Mouse (Mus musculus) heart, postnatal 36 days (tissue): Measurements from ENCODE around the gene Ncam1. TPM values are rescaled to one million over a fixed set of nuclear protein-coding genes. Genes with fewer than 3 reads are reported as not detected.

Experiments
- DNase-seq, 2 experiments: peaks; one replicate each; pipeline ENCODE4 v3.0.0; 2021 to 2022
- intact Hi-C: fragments of 180-260 bp; cut with DNase I; formaldehyde crosslinking; loops from one replicate; pipeline ENCODE4 v1.15.1; 2025
- total RNA-seq, 2 experiments: library from RNA; stranded (reverse); gene quantifications; 2 replicates each; pipeline ENCODE4 v1.2.3; 2021

The Ncam1 gene
- total RNA-seq, 2 experiments from 2014 or later: 4.5 to 6.0 TPM

DNA sequence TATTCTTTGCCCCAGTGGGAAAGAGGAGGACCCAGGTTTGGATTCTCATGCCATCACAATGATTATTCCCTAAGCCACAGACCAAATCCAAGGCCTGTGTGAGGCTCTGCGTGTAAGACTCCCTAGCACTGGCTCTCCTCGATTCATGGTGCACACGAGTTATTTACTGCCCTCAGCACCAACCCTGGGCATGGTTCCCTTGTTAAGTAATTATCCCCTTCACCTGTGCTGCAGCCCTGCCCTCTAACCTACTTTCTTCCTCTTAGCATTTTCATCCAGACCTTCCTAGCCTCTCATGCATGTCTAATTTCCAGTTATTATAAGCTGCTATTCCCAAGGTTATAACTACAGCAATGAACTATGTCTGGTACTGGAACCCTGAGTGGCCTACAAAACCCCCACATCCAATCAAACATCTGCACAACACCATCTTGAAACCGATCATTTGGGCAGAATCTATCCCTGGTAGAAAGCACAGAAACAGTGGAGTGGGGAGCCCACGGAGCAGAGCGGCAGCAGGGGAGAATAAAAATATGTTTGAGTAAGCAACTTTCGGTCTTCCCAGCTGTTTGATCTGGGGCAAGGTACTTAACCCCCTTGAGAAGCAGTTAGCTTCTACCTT lies 116.8 kb downstream of the Ncam1 start:
- DNase-seq: no peak
- intact Hi-C loops: no loop called here

DNA sequence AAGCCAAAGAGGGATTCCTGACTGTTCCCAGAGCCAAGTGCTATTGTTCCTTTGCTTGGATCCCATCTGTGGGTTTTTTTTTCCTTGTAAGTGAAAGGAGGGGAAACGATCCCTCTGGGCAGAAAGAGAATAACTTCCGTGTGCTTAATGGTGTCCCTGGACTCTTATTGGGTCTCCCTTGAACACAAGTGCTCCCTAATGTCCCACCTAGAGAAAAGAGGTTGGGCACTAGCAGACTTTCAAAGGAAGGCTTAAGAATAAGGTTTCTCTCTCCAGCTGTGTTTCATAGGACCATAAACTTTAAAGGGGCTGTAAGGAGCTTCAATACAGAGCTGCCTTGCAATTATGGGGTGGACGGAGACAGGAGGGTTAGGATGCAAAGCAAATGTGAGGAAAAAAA lies 119.5 kb downstream of the Ncam1 start:
- no peak for DNase-seq
- intact Hi-C loops: no loop called here

DNA sequence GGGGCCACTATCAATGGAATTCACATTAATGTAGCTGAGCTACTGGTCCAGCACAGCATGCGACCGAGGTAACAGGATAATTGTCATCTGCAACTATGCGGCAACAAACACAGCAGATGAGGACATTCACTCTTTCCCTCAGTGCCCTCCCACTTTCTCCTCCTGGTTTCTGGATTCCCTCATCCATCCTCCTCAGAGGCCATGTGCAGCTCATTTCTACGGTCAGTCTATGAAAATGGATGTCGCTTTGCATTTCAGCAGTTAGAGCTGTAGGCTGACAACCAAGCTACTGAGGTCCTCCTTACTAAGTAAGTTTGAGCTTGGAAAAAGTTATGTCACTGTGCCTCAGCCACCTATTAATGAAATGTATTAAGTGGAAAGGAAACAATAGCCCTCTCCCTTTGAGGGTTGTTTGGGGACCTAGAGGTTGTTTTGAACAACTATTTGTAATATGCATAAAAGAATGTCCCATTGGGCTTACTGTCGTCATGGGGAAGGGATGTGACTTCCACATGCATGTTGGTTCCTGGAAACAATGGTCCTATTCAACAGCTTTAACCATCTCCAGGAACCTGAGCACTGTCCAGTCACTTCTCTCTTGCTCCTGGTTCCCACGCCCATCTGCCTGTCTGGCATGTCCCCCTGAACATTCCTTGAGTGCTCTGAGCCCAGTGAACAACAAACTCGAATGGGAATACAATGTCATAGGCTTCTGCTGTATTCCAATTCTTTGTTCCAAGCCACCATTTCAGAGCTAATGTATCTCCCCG lies 122.8 kb downstream of the Ncam1 start:
- no peak for DNase-seq
- intact Hi-C loops: no loop called here

DNA sequence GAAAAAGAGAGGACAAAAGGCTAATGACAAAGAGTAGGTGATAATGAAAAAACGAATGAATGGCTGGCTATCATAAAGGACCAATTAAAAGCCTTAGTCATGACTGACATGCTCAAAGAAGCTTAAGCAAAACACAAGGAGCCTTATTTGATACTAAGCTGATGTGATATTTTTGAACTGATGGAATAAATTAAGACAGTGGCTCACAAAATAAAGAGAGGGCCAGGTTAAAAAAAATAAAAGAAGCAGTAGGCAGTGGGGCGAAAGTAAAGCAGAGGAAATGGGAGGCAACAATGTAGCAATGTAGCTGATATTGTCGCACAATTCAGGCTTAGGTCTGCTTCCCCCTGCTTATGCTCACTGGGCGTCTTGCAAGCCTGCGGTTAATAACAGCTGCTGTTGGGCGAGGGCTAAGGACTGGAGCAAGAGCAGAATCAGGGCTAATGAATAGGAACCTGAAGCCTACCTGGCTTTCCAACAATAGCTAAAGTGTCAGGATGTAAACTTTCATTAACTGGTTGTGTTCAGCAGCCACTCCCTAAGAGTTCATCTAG lies 126.0 kb downstream of the Ncam1 start:
- intact Hi-C loops: no loop called here
- no peak for DNase-seq

DNA sequence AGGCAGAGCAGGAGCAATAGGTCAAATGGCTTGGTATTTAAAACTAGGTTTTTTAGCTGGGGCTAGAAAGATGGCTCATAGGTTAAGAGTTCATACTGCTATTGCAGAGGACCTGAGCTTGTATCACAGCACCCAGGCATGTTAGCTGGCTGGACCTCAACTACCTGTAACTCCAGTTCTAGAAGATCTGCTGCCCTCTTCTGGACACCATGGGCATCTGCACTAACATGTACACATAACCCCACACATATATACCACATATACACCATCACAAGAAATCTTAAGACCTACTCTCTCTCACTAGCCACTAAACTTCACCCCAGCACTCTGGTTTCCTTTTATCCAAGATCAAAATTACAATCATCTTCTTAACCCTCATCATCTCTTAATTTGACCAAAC lies 131.7 kb downstream of the Ncam1 start:
- intact Hi-C loops: no loop called here
- no peak for DNase-seq

DNA sequence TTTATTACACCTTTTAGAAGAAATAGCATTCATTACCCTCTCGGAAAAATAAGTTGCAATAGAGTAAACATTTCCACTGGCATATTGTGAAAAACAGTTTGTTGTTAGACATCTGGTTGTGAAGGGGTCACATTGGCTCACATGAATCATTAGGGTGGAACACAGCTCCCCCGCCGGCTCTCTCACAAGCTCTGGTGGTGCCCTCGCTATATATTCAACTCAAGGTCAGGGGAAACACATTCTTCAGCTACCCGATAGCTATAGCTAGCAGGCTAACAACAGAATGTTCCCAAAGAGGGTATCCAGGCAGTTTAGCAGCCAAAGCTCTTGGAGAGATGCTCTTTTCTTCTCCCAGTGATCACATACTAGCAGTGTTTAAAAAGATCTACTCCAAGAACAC lies 133.4 kb downstream of the Ncam1 start:
- DNase-seq: no peak
- intact Hi-C loops: no loop called here

DNA sequence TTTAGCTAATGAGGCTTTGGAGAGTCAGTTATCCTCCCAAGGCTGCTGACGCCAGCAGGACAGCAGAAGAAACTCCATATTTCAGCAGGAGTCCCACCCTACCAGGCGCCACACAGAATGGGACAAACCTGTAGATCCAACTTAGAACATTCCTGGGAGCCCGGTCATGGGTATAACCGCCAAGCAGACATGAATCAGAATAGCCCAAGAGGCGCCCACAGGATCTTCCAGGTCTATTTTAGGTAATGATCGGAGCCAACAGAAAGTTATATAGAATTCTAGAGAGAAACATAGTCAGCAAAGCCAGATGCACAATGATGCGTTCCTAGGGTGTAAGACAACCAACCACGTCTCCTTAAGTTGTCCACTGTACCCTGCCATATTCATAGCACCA lies 134.8 kb downstream of the Ncam1 start:
- intact Hi-C loops: loop anchor here (5.0 kb wide), 1 partner anchor 508 kb away; no protein-coding TSS in a partner anchor
- no peak for DNase-seq

DNA sequence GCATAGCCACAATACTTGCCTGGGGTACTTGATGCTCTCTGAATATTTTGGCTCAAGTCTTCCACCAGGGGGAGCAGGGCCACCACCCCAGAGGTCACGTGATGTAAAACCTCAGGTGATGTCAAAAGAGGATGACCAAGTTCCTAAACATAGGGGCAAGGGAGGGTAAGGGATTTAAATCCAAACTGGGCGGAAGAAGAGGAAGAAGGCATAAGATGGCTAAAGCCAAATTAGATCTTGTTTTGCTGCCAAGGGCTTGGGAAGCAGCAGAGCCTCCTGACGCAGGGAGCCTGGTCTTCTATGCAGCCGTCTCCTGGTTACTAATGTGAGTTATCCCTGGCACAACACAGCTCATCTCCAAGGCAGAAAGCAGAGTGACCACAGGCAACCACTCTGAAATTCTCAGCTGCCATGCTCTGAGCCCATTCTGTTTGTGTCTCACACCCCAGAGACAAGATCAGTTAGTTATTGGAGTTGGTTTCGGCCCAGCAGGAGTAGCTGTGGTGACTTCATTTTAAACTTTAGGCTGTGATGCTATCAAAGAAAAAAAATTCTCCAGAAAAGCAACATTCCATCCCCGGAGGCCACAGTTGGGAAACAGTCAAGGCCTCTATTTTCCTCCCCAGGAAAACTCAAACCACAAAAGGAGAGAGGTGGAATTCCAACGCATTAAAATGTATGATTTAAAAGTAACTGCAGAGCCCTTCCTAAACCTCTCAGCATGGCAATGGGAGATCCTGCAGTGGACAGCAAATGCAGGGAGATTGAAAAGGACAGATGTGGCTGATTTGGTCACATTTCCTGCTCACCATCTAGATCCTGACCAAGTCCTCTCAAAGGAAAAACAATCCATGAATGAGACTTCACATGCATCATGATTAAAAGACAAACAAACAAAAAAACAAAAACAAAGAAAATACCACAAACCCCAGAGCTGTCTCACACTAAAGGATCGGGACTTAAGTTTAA lies 135.5 kb downstream of the Ncam1 start:
- intact Hi-C loops: loop anchor here (5.0 kb wide), 1 partner anchor 509 kb away; no protein-coding TSS in a partner anchor
- DNase-seq: peak in 1 of 2 experiments; percentile 0

DNA sequence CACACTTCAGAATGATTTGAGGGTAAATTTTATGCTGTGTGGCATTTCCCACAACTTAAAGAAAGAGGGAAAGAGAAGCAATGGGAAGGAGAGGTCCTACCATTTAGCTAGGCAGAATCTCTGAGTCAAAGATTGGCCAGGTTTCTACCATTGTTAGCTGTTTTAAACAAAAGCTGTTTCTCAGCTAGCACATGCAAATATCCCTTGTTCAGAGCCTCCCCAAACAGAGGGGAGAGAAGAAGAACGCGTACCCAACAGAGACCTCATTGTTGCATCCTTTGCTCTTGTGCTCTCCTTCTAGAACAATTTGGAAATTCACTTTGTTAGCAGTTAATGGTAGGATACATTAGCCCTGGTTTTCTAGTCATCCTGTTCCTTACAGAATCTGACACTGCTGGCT lies 137.2 kb downstream of the Ncam1 start:
- intact Hi-C loops: loop anchor here (5.0 kb wide), 1 partner anchor 511 kb away; no protein-coding TSS in a partner anchor
- DNase-seq: no peak

DNA sequence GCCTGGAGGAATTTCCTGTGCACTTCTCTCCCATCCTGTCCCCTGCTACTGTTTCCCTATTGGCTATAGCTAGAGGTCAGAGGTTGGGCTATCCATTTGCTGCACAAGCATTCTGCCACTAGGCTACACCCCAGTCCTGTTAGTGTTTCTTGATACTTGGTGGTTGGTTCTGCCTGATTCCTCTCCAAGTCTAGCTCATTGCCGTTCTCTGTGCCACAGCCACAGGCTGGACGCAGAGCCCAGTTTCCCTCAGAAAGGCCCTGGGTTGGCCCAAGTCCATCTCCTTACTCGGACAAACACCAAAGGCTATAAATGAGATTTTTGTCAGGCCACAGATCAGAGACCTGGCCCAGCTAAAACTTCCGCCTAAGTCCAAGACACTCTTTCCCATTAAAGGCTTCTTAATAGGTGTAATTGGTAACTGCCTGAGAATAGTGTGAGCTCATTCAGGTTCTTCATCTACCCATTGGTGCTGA lies 140.3 kb downstream of the Ncam1 start:
- intact Hi-C loops: no loop called here
- no peak for DNase-seq

DNA sequence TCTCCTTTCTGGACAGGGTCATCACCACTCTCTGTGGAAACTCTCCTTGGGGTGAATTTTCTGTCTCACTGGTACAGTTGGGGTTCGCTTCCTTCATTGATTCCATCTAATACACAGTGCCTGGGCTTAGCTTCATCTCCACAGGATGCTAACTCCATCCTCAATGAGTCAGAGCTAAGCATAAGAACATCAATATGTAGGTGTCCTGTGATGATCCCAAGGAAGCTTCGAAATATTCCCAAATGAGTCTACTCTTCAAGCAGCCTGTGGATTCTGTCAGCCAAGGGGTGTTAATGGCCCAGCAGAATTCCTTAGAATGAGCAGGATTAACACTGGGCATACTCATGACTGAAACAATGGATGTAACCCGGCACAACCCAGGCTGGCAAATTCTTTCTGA lies 144.3 kb downstream of the Ncam1 start:
- DNase-seq: no peak
- intact Hi-C loops: no loop called here

DNA sequence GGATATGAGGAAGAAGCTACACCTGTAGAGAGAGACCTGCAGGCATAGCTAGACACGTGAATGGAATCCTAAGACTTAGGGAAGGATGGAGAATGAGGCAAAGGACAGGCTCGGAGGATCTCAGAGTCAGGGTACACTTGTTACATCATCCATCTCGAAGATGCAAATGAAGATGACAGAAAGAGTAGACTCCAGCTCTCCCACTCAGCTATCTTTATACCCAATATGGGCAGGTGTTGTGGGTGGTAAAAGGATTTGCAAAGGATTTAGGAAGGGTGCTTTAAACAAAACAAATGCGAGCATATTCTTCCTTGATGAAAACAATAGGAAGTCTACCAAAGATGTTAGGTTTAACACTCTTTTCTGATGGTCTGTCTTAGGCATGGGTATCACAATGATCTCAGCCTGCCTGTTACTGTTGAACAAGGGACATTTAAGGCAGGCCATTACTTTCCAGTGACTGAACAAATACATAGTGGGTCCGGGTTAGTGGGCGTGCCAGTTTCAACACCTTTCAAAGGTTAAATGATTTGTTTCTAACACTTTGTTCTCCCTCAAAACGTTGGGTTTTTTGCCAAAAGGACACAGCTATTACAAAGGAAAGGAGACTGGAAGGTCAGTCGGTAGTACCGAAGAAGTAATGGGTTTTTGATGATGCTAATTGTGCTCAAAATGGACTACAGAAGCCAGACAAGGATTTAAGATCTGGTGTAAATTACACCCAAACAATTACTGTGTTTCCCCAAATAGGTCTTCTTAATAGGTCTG lies 145.1 kb downstream of the Ncam1 start:
- intact Hi-C loops: no loop called here
- no peak for DNase-seq

DNA sequence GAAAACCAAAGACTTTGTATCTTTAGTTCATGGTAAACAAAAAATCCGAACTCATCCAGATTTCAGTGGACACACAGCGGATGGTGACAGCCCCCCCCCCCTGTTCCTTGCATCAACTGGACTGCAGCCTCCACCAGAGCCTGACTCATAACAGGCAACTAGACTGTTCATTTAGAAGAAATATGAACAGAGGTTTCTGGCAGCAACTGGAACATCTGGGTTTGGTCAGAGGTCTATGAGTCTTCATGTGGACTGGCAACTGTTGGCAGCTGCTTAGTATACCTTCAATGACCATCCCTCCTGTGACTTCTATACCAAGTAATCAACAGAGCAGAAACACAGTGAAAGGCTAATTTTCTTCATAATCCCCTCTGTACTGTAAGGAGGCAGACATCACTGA lies 154.4 kb downstream of the Ncam1 start:
- no peak for DNase-seq
- intact Hi-C loops: no loop called here

DNA sequence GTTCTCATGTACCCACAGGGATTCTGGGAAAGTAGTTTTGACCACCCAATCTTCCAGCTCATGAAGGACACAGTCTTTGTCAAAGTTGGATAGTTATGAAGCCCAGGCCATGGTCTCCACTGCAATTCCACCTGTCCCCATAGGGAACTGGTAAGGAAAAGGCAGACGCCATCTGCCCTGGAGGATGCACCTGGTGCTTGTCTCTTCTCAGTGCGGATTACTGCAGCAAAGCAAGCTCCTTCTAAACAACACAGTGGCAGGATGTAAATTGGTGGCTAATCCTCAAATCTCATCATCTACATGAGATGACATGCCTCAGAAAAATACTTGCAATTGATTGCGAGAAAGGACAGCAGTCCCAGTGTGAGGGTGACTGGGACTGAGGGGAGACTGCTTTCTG lies 158.0 kb downstream of the Ncam1 start:
- intact Hi-C loops: no loop called here
- DNase-seq: no peak

DNA sequence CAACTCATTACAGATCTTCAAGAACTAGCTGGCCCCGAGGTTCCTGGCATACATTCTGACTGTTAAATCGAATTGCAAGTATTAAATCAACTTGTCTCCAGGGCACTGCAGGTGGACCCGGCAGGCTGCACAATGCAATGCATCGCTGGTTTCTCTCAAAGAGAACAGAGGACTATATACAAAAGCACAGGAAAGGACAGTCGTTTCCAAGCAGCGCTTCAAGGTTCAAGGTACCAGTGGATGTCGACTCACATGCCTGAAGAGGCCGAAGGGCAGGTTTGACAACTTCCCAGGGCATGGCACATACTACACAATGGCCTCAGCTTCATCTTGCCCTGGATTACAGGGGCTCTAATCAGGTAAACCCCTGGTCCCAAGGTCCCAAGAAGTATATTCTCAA lies 158.6 kb downstream of the Ncam1 start:
- intact Hi-C loops: no loop called here

DNA sequence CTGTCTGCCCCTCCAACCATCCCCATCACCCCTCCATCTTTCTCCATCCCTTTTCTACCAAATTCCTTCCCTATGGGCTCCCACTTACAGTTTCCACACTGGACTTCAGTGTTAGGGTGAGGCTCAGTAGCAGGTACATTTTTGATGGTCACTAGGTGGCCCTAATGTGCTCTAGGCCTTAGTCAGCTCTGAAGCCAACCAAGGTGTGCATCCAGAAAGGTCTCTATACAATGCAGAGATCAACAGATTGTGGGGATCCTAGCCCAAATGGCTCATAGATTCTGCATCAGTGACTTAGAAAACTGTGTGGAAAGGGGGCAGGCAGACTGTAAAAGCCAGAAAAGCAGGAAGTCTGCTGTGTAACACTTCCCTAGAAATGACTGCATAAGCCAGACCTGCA lies 160.8 kb downstream of the Ncam1 start:
- intact Hi-C loops: no loop called here
- DNase-seq: no peak

More for the DNA sequence above, 158.6 kb downstream of the Ncam1 start:
- DNase-seq: no peak

DNA sequence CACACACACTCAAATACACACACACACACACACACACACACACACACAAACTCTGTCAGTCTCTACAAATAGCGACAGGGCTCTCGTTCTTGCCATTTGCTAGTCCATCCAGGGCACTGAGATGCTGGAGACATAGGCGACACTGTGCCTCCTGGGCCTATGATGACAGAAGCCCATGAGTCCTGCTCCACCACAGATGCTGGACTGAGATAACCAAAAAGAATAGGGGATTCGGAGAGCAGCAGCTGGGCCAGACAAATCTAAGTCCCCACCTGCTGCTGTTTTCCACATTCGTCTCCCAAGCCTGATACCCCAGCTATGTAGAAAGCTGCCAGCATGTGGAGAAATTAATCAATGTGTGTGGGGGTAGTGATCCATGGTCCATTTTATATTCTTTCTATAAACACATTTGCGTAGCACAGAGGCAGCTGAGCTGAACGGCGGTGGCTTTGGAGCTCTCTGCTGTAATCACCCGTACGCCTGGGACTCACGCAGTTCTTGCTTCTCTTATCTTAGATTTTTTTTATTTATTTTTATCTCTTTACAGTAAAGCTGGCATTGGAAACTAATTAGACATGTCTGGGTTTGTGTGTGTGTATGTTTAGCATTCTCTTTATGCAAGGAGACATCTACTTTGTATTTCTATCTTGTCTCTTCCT lies 162.9 kb downstream of the Ncam1 start:
- no peak for DNase-seq
- intact Hi-C loops: no loop called here

DNA sequence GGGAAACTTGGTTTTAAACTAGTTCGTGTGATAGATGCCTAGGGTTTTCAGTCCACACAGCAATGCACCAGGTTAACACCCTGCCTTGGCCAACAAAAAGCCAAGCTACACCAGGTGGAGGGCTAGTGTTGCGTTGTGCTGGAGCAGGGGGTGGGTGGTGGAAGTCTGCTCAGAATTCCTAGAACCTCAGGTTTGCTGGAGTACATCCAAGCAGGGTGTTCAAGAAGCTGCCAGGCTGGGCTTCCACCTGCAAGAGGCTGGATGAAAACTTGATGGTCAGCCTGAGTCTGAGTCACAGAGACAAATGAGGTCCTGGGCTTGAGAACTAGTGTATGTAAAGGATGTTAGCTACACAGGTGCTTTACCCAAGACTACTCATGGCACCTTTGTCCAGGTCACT lies 166.1 kb downstream of the Ncam1 start:
- DNase-seq: no peak
- intact Hi-C loops: no loop called here

DNA sequence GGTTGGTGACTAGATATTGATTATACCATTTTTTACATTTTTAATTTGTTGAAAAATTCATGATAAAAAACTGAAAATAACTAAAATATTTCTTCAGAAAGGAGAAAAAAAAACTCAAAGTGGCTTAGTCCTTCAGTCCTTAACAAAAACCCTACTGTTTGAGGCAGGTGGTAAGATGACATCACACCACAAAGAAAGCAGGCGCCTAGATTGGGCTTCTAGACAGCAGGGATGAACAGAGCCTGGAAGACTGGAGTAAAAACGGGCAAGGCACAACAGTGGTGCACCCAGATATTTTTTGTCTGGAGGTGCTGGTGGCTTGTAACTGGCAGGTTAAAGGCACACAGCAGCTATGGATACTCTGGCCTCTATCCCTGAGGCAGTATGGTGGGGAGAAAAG lies 168.4 kb downstream of the Ncam1 start:
- intact Hi-C loops: no loop called here
- no peak for DNase-seq
